Mouse (Mus musculus): ENCODE results near the gene Abhd15. TPM values are rescaled to one million over a fixed set of nuclear protein-coding genes. Genes with fewer than 3 reads are reported as not detected.
"Not testable (repeated sequence)": the region's sequence is repeated elsewhere in the genome, so short reads cannot be mapped to it uniquely, and the experiment has no call there.

The Abhd15 gene
- total RNA-seq, 2 experiments from 2014 or later = 1.2 to 2.5 TPM

- peak in 1 of 2 experiments; percentile 5 for DNase-seq (ENCODE audit: low spot score in 2 of 2)
Measured at GRCm38 (mm10) chr11:77511336-77511735, 3.6 kb upstream of the Abhd15 start.

- DNase-seq (ENCODE audit: low spot score in 2 of 2) = peak; percentile 86 to 90
Measured at GRCm38 (mm10) chr11:77512891-77513810, 1.8 kb upstream of the Abhd15 start.

- DNase-seq (ENCODE audit: low spot score in 2 of 2) = no peak
Measured at GRCm38 (mm10) chr11:77513811-77514170, 1.1 kb upstream of the Abhd15 start.

- DNase-seq (ENCODE audit: low spot score in 2 of 2) = peak in 1 of 2 experiments; percentile 18
Measured at GRCm38 (mm10) chr11:77514281-77514831, 565 bp upstream of the Abhd15 start.

- no peak for DNase-seq (ENCODE audit: low spot score in 2 of 2)
Measured at GRCm38 (mm10) chr11:77515637-77516552, 974 bp downstream of the Abhd15 start, which contains the start of gene Trp53i13. Gene Trp53i13 (minus strand): TSS chr11:77515980.

GRCm38 (mm10) chr11:77516553-77517425, 1.9 kb downstream of the Abhd15 start:
- no peak for DNase-seq (ENCODE audit: low spot score in 2 of 2)

GRCm38 (mm10) chr11:77518051-77518798, 3.3 kb downstream of the Abhd15 start:
- DNase-seq (ENCODE audit: low spot score in 2 of 2) = no peak

- no peak for DNase-seq (ENCODE audit: low spot score in 2 of 2)
Measured at GRCm38 (mm10) chr11:77519043-77519442, 4.1 kb downstream of the Abhd15 start, which contains the start of gene Gm10392. Gene Gm10392 (minus strand): TSS chr11:77519198.

- DNase-seq (ENCODE audit: low spot score in 2 of 2) = peak in 1 of 2 experiments; percentile 24
Measured at GRCm38 (mm10) chr11:77520601-77521529, 5.9 kb downstream of the Abhd15 start.

GRCm38 (mm10) chr11:77525804-77526486, 11.0 kb downstream of the Abhd15 start:
- no peak for DNase-seq (ENCODE audit: low spot score in 2 of 2)

GRCm38 (mm10) chr11:77528420-77528819, 13.5 kb downstream of the Abhd15 start:
- not testable (repeated sequence) for DNase-seq (ENCODE audit: low spot score in 2 of 2)

- DNase-seq (ENCODE audit: low spot score in 2 of 2) = no peak
Measured at GRCm38 (mm10) chr11:77529644-77530043, 14.7 kb downstream of the Abhd15 start.

- no peak for DNase-seq (ENCODE audit: low spot score in 2 of 2)
Measured at GRCm38 (mm10) chr11:77530862-77531261, 15.9 kb downstream of the Abhd15 start.

- DNase-seq (ENCODE audit: low spot score in 2 of 2) = no peak
Measured at GRCm38 (mm10) chr11:77532202-77532846, 17.4 kb downstream of the Abhd15 start.

- no peak for DNase-seq (ENCODE audit: low spot score in 2 of 2)
Measured at GRCm38 (mm10) chr11:77545261-77545660, 30.3 kb downstream of the Abhd15 start.

- no peak for DNase-seq (ENCODE audit: low spot score in 2 of 2)
Measured at GRCm38 (mm10) chr11:77585201-77585600, 70.3 kb downstream of the Abhd15 start.
